Mouse (Mus musculus) kidney, adult 10 weeks (tissue): Measurements from ENCODE around the gene Rala. TPM values are rescaled to one million over a fixed set of nuclear protein-coding genes. Genes with fewer than 3 reads are reported as not detected.

ENCODE experiments used
- polyA plus RNA-seq: library from polyadenylated mRNA; stranded (reverse); fragments of 350-450 nt; fragmentation: Illumina TruSeq; extraction: RNeasy Lipid Tissue Mini Kit (QIAGEN cat#74804); gene quantifications from one replicate; pipeline ENCODE4 v1.2.3, GENCODE M21; 2014; ENCODE audit warnings: low read depth, low replicate concordance

Gene Rala
- polyA plus RNA-seq, result 117 TPM

DNA sequence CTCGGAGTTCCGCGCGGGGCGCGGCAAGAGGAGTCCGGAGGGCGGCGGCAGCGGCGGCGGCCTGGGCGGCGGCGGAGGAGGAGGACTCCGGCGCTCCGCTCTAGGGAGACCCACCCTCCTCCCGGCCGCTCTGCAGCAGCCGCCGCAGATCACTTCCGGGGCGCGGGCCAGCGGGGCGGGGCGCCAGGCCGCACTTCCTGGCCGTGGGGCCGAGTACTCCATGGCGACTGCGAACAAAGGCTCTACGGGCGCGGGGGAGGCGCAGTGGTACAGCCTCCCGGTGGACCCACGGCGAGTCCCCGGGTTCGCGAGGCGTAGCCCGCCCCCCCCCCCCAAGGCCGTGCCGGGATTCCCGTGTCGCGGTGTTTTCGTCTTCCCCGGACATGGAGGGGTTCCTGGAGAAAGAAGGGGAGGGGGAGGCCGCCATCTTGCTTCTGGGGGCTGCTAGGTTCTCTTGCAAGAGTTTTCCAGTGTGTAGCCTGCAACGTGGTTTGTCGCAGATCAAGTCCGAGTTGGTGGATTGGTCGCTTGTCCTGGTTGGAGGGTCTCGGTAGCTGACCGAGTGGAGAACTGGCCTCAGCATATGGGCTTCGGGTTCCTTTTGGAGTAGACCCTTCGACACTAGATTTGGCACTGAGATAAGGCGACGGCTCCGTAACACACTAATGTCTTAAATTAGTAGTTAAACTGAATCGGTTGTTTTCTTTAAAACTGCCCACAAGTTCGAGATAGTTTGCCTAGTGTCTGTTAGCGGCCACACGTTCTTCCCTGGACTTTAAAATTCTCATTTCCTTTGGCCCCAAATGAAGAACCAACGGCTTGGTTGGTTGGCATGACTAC lies at the start of gene Rala:
Gene Rala (minus strand): TSS at position 162 of the 840 bp plus-strand sequence.

DNA sequence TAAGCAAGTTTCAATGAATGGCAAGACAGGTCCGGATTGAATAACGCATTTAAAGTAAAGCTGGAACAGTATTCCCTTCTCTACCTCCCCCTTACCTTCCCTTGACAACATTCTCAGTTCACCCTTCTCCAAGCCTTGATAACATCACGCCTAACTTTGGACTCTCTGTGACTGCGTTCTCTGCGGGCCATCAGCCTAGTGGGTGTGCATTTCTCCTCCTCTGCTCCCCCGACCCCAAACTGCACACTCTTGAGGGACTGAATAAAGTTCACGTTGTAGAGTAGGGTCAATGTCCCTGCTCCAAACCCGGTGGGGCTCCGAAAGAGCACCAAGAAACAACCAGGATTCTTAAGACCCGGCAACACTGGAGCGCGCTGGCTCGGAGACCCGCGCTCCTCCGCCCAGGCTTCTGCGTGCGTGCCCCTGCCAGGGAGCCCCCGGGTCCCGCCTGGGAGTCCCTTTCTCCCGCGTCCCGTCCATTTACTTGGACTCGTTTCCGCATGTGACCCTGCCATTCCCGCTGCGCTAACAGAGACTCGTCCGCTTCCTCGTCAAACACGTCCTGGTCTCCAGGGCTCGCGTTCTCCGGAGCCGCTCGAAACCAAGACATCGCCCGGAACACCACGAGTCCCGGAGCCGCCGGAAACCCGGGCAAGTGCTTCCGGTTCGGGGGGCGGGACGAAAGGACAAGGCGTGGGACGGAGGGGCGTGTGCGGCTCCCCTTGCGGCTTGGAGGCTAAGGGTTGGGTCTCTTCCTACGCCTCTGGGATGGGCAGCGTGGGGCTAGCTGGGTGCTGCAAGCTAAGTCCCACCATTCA lies 48.9 kb upstream of the Rala start, which contains the start of gene Yae1d1:
Gene Yae1d1 (minus strand): TSS at position 653 of the 818 bp plus-strand sequence.

Other genes starting within 250 kb of the Rala start
- gene Mplkip, start 249.0 kb downstream of the Rala start, polyA plus RNA-seq, result 65.2 TPM
- gene Sugct, start 248.7 kb downstream of the Rala start, polyA plus RNA-seq, result 178 TPM
- 47.7 TPM for gene Cdk13, start 139.1 kb downstream of the Rala start, polyA plus RNA-seq
- gene Yae1d1, start 49.1 kb upstream of the Rala start, polyA plus RNA-seq, result 74.3 TPM